Mouse (Mus musculus): ENCODE data around the gene Aspscr1.

Aspscr1 gene

DNA sequence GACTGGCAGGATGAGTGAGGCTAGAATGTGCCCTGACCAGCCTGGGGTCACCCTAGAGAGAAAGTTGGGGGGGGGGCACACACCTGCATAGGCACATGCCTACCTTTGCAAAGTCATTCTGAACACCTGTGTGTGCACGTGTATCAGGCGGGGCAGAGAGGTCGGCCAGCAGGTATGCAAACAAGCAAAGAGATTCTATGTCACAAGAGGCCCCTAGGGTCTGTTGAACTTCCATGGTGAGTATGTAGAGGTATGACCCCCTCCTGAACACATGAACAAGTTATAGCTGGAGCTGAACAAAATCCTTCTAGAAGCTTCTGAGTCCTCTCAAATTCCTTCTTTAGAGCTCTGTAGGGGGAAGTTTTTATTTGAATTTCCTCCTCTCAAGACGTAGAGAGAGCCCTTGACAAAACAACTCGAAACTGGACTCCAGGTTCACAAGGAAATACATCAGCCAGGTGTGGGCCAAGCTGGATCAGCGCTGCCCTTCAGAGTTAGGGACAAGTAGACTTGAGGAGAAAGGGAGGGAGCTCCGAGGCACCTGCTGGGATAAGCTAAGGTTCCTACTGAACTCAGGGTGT, 71.4 kb downstream of the Aspscr1 start:
- DNase-seq: no peak

DNA sequence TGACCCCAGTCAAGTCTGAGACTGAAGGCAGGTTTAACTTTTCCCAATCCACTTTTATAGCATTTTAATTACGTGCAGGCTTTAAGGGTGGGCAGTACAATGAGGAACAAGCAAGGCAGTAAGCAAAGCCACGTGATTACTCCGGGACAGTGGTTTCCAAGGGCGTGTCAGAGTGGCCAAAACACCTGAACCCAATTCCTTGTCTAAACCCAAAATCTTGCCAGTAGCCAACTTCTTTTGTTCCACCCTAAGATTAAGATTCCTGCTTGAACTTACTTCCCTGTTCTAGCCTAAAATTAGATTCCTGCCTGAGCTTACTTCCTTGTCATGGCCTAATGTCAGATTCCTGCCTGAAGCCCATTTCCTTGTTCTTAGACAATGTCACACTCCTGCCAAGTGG, 75.2 kb downstream of the Aspscr1 start:
- DNase-seq: no peak

DNA sequence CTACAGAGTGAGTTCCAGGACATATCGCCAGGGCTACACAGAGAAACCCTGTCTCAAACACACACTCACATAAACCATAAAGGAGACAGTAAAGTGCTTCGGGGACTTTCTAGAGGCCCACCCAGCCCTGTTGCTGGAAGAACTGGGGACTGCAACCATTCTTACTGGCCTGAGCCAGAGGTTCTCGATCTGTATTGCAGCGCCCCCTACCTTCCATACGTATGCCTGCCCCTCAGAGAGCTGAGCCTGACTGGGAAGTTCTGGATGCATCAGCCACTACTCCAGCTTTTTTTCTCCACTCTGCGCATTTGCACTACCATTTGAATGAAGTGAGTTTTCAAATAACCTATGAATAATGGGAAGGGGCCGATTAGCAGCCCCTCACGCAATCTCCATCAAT, 76.7 kb downstream of the Aspscr1 start:
- DNase-seq: no peak

DNA sequence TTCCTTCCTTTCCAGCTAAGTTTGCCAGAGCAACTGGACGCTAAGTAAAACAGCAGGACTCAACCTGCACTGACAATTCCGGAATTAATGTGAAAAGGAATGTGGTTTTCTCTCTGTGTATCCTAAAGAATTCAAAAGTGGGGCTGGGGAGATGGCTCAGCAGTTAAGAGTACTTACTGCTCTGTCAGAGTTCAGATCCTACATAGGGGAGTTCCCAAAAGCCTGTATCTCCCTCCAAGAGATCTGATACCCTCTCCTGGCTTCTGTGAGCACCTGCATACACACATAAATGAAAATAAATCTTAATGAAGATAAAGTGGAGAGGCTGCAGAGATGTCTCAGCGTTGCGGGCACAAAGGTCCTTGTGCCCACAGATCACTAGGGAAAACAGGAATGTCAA, 78.8 kb downstream of the Aspscr1 start:
- no peak for DNase-seq

Data from cerebellum, adult 11 months (tissue).